Mouse (Mus musculus): ENCODE results near the gene Srpx2.

Gene Srpx2

GRCm38 (mm10) chrX:133908261-133908660 is at the start of gene Srpx2:
TSS of gene Srpx2 (plus strand) at chrX:133908426.
- no peak for TF ChIP-seq GATA4 (IDR thresholded peaks at IDR 0.05; ENCODE audit: insufficient replicate concordance, low read length)

- no peak for TF ChIP-seq GATA4 (IDR thresholded peaks at IDR 0.05; ENCODE audit: insufficient replicate concordance, low read length)
Observed at GRCm38 (mm10) chrX:133869743-133870142, 38.5 kb upstream of the Srpx2 start.

- no peak for TF ChIP-seq GATA4 (IDR thresholded peaks at IDR 0.05; ENCODE audit: insufficient replicate concordance, low read length)
Observed at GRCm38 (mm10) chrX:133887308-133887707, 20.9 kb upstream of the Srpx2 start.

GRCm38 (mm10) chrX:133888111-133888510 is 20.1 kb upstream of the Srpx2 start:
- no peak for TF ChIP-seq GATA4 (IDR thresholded peaks at IDR 0.05; ENCODE audit: insufficient replicate concordance, low read length)

GRCm38 (mm10) chrX:133898014-133898542 is 10.1 kb upstream of the Srpx2 start, which contains the start of gene Tspan6:
TSS of gene Tspan6 (minus strand) at chrX:133898429.
- no peak for TF ChIP-seq GATA4 (IDR thresholded peaks at IDR 0.05; ENCODE audit: insufficient replicate concordance, low read length)

GRCm38 (mm10) chrX:133911397-133912103 is 3.3 kb downstream of the Srpx2 start:
- no peak for TF ChIP-seq GATA4 (IDR thresholded peaks at IDR 0.05; ENCODE audit: insufficient replicate concordance, low read length)

- no peak for TF ChIP-seq GATA4 (IDR thresholded peaks at IDR 0.05; ENCODE audit: insufficient replicate concordance, low read length)
Observed at GRCm38 (mm10) chrX:133913006-133913405, 4.8 kb downstream of the Srpx2 start.

- no peak for TF ChIP-seq GATA4 (IDR thresholded peaks at IDR 0.05; ENCODE audit: insufficient replicate concordance, low read length)
Observed at GRCm38 (mm10) chrX:133914219-133914618, 6.0 kb downstream of the Srpx2 start.

GRCm38 (mm10) chrX:133921187-133921586 is 13.0 kb downstream of the Srpx2 start:
- no peak for TF ChIP-seq GATA4 (IDR thresholded peaks at IDR 0.05; ENCODE audit: insufficient replicate concordance, low read length)

GRCm38 (mm10) chrX:133926760-133927159 is 18.5 kb downstream of the Srpx2 start:
- no peak for TF ChIP-seq GATA4 (IDR thresholded peaks at IDR 0.05; ENCODE audit: insufficient replicate concordance, low read length)

- TF ChIP-seq GATA4 (IDR thresholded peaks at IDR 0.05; ENCODE audit: insufficient replicate concordance, low read length): no peak
Observed at GRCm38 (mm10) chrX:133931302-133932013, 23.2 kb downstream of the Srpx2 start.

GRCm38 (mm10) chrX:133936605-133937225 is 28.5 kb downstream of the Srpx2 start:
- TF ChIP-seq GATA4 (IDR thresholded peaks at IDR 0.05; ENCODE audit: insufficient replicate concordance, low read length): no peak

GRCm38 (mm10) chrX:133939561-133939960 is 31.3 kb downstream of the Srpx2 start:
- TF ChIP-seq GATA4 (IDR thresholded peaks at IDR 0.05; ENCODE audit: insufficient replicate concordance, low read length): no peak

GRCm38 (mm10) chrX:133947427-133947826 is 39.2 kb downstream of the Srpx2 start:
- TF ChIP-seq GATA4 (IDR thresholded peaks at IDR 0.05; ENCODE audit: insufficient replicate concordance, low read length): no peak

GRCm38 (mm10) chrX:133954661-133955060 is 46.4 kb downstream of the Srpx2 start:
- no peak for TF ChIP-seq GATA4 (IDR thresholded peaks at IDR 0.05; ENCODE audit: insufficient replicate concordance, low read length)

GRCm38 (mm10) chrX:133960617-133961016 is 52.4 kb downstream of the Srpx2 start:
- TF ChIP-seq GATA4 (IDR thresholded peaks at IDR 0.05; ENCODE audit: insufficient replicate concordance, low read length): no peak

All from liver, adult (tissue).